In the genomic region with DNA sequence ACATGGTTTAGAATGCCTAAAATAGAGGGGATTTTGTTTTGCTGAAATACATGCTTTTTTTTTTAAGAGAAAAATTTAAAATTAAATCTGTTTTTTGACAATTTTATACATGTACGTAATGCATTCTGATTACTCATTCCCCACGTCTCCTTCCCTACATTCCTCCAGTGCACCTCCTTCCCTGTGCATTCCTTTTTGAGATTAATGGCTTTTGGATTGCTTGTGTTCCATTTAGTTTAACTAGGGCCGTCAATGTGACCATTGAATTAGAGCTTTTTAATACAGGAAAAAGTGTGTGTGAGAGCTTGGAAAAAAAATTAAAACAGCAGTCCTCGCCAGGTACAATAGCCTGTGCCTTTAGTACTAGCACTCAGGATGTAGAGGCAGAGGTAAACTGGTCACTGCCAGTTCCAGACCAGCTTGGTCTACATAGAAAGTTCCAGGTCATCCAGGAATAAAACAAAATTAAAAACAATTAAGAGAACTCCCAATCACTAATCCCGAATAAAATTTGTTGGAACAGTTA, we compare ENCODE assay signal across 17 mouse cellular contexts.
"Had no signal": no experiment of that assay in that cellular context is flagged by ENCODE, and none has a peak within 500 bp of the region (broad histone marks: within the 10 kb centered on the region; RNA-seq: fewer than 3 reads in every experiment).

No protein-coding gene starts in this region.

- DNase-seq: lung, adult 2 months; lung, postnatal 14 days; lung, postnatal 36 days; right cerebral cortex, postnatal 14 days; right cerebral cortex, postnatal 4 days; spleen, adult 18-20 months; thymus, adult 18-20 months; thymus, postnatal 14 days; thymus, postnatal 36 days had no signal

- H3K27ac ChIP-seq: lung, embryonic 15.5 days; macrophage; midbrain, embryonic 13.5 days; midbrain, embryonic 15.5 days; neural tube, embryonic 12.5 days had no signal

- H3K36me3 ChIP-seq: midbrain, embryonic 15.5 days had no signal

- H3K9ac ChIP-seq: lung, embryonic 15.5 days; midbrain, embryonic 13.5 days; midbrain, embryonic 15.5 days; neural tube, embryonic 12.5 days had no signal

- H3K9me3 ChIP-seq: lung, embryonic 15.5 days; midbrain, embryonic 15.5 days; neural tube, embryonic 12.5 days had no signal

- H3K4me3 ChIP-seq: lung, embryonic 15.5 days; megakaryocyte, embryonic 14.5 days; midbrain, embryonic 13.5 days; midbrain, embryonic 15.5 days; neural tube, embryonic 12.5 days had no signal

- H3K4me2 ChIP-seq: lung, embryonic 15.5 days; midbrain, embryonic 11.5 days; midbrain, embryonic 13.5 days; midbrain, embryonic 15.5 days; neural tube, embryonic 12.5 days had no signal

- H3K27me3 ChIP-seq: lung, embryonic 15.5 days; megakaryocyte, embryonic 14.5 days; midbrain, embryonic 13.5 days; midbrain, embryonic 15.5 days; neural tube, embryonic 12.5 days had no signal

- ATAC-seq: lung, postnatal 0 days; midbrain, embryonic 13.5 days; midbrain, embryonic 15.5 days had no signal

- H3K4me1 ChIP-seq: midbrain, embryonic 13.5 days; midbrain, embryonic 15.5 days; neural tube, embryonic 12.5 days had no signal
